Mouse (Mus musculus) liver, adult 2 months (tissue): ENCODE measurements around the gene Selenom.

Source experiments
- CTCF ChIP-seq: fragments of 200-500 bp; IDR thresholded peaks from 2 replicates; pipeline ENCODE4 v1.5.1; 2011; ENCODE audit warnings: low read depth, low read length, control low read depth
- POLR2A ChIP-seq: fragments of 200-500 bp; IDR thresholded peaks from 2 replicates; pipeline ENCODE4 v1.6.1; 2011; ENCODE audit warnings: low read length, control low read depth; ENCODE audit not compliant: insufficient read depth; ENCODE audit errors: extremely low read depth

DNA sequence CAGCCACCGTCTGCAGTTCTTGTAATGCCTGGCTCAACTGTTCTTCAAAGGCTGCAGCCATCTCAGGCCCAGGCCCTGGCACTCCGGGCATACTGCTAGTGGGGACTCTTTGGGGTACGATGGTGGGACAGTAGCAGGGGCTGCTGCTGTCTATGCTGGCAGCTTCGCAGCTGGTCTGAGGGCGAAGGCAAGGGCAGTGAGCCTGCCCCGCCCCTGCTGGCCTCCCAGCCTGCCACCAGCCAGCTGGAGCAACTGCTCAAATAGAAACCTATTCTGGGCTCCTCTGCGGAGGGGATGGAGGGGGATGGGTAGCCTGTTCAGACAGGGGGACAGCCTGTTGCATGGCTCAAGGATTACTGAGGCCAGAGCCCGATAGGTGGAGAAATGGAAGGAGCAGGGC is 13.3 kb downstream of the Selenom start:
- TF ChIP-seq POLR2A (no peak), CTCF (no peak)
